Mouse (Mus musculus): Measurements from ENCODE around the gene Patj. TPM values are rescaled to one million over a fixed set of nuclear protein-coding genes. Genes with fewer than 3 reads are reported as not detected.
A peak's percentile ranks its signal among the peaks of the same experiment; 100 is the strongest.

The Patj gene
- polyA plus RNA-seq, 1 experiment: 22.3 TPM

- Histone ChIP-seq H3K36me3 (ENCODE audit: control insufficient read depth, insufficient read depth) (no peaks in the 10 kb centered on the region), H3K4me3 (no peak overlapping the region), H3K27me3 (ENCODE audit: control insufficient read depth, insufficient read depth, insufficient read length) (no peaks in the 10 kb centered on the region), H3K4me2 (ENCODE audit: low read depth) (no peak overlapping the region), H3ac (ENCODE audit: control insufficient read depth, insufficient read length) (no peak overlapping the region), H3K79me2 (ENCODE audit: control insufficient read depth, insufficient read depth) (no peaks in the 10 kb centered on the region)
- TF ChIP-seq MYOG (IDR thresholded peaks at IDR 0.05; ENCODE audit: control insufficient read depth in 1 of 3, insufficient read depth in 1 of 3, insufficient read length in 2 of 3, low read depth in 2 of 3): no peak
- no peak for TF ChIP-seq USF1 (IDR thresholded peaks at IDR 0.05; ENCODE audit: low read depth)
- no peak for TF ChIP-seq POLR2AphosphoS2 (IDR thresholded peaks at IDR 0.05; ENCODE audit: insufficient read length, low read depth)
- TF ChIP-seq TCF12 (IDR thresholded peaks at IDR 0.05; ENCODE audit: insufficient read depth, poor library complexity, severe bottlenecking): no peak
- no peak for TF ChIP-seq TCF3 (IDR thresholded peaks at IDR 0.05; ENCODE audit: insufficient read length, low read depth)
- TF ChIP-seq MYOD1 (IDR thresholded peaks at IDR 0.05; ENCODE audit: control insufficient read depth in 1 of 3, insufficient read length in 2 of 3, low read depth in 2 of 3): no peak
- no peak for TF ChIP-seq CEBPB (IDR thresholded peaks at IDR 0.05; ENCODE audit: insufficient read depth, poor library complexity, severe bottlenecking)
- no peak for TF ChIP-seq REST (IDR thresholded peaks at IDR 0.05; ENCODE audit: insufficient read depth, insufficient read length)
- TF ChIP-seq POLR2A (IDR thresholded peaks at IDR 0.05; ENCODE audit: insufficient read length, low read depth): no peak
Observed at GRCm38 (mm10) chr4:98610501-98610900, 214.9 kb downstream of the Patj start.

DNA sequence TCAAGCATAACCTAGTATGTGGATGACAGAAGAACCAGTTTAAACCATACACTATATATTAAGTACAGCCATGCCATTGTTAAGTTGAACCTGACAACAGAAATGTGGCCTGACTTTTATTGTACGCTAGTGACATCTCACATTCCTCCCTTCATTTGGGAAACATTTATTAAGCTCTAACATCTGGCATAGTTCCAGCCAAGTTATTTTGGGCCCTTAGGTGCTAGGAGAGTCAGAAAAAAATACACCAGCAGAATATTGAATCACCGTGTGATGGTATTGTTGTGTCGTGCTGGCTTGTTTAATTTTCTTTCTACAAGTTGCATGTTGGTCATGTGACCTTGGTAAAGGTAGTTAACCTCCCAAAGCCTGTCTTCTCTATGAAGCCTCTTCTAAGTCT is 218.8 kb downstream of the Patj start:
- TF ChIP-seq MYOD1 (IDR thresholded peaks at IDR 0.05; ENCODE audit: control insufficient read depth in 1 of 3, insufficient read length in 2 of 3, low read depth in 2 of 3): no peak
- no peak for TF ChIP-seq CEBPB (IDR thresholded peaks at IDR 0.05; ENCODE audit: insufficient read depth, poor library complexity, severe bottlenecking)
- TF ChIP-seq TCF12 (IDR thresholded peaks at IDR 0.05; ENCODE audit: insufficient read depth, poor library complexity, severe bottlenecking): no peak
- TF ChIP-seq REST (IDR thresholded peaks at IDR 0.05; ENCODE audit: insufficient read depth, insufficient read length): no peak
- no peak for TF ChIP-seq E2F4 (IDR thresholded peaks at IDR 0.05; ENCODE audit: insufficient read depth)
- no peak for TF ChIP-seq MAX (IDR thresholded peaks at IDR 0.05; ENCODE audit: low read depth)
- no peak for TF ChIP-seq POLR2A (IDR thresholded peaks at IDR 0.05; ENCODE audit: insufficient read length, low read depth)
- TF ChIP-seq TCF3 (IDR thresholded peaks at IDR 0.05; ENCODE audit: insufficient read length, low read depth): no peak
- TF ChIP-seq POLR2AphosphoS2 (IDR thresholded peaks at IDR 0.05; ENCODE audit: insufficient read length, low read depth): no peak
- TF ChIP-seq USF1 (IDR thresholded peaks at IDR 0.05; ENCODE audit: low read depth): no peak
- no peak for TF ChIP-seq SRF (IDR thresholded peaks at IDR 0.05; ENCODE audit: control insufficient read depth, insufficient read length, low read depth)
- TF ChIP-seq MYOG (IDR thresholded peaks at IDR 0.05; ENCODE audit: control insufficient read depth in 1 of 3, insufficient read depth in 1 of 3, insufficient read length in 2 of 3, low read depth in 2 of 3): no peak
- H3K36me3 ChIP-seq (ENCODE audit: control insufficient read depth, insufficient read depth): no peaks in the 10 kb centered on the region

GRCm38 (mm10) chr4:98619199-98619598 is 223.6 kb downstream of the Patj start:
- Histone ChIP-seq H3K4me3 (no peak overlapping the region), H3K36me3 (ENCODE audit: control insufficient read depth, insufficient read depth) (no peaks in the 10 kb centered on the region), H3K27me3 (ENCODE audit: control insufficient read depth, insufficient read depth, insufficient read length) (no peaks in the 10 kb centered on the region), H3ac (ENCODE audit: control insufficient read depth, insufficient read length) (no peak overlapping the region), H3K4me2 (ENCODE audit: low read depth) (no peak overlapping the region), H3K79me2 (ENCODE audit: control insufficient read depth, insufficient read depth) (no peaks in the 10 kb centered on the region)
- TF ChIP-seq TCF12 (IDR thresholded peaks at IDR 0.05; ENCODE audit: insufficient read depth, poor library complexity, severe bottlenecking) (no peak), SRF (IDR thresholded peaks at IDR 0.05; ENCODE audit: control insufficient read depth, insufficient read length, low read depth) (no peak), MYOD1 (IDR thresholded peaks at IDR 0.05; ENCODE audit: control insufficient read depth in 1 of 3, insufficient read length in 2 of 3, low read depth in 2 of 3) (no peak), E2F4 (IDR thresholded peaks at IDR 0.05; ENCODE audit: insufficient read depth) (no peak), MAX (IDR thresholded peaks at IDR 0.05; ENCODE audit: low read depth) (no peak), POLR2AphosphoS2 (IDR thresholded peaks at IDR 0.05; ENCODE audit: insufficient read length, low read depth) (no peak), TCF3 (IDR thresholded peaks at IDR 0.05; ENCODE audit: insufficient read length, low read depth) (no peak), CEBPB (IDR thresholded peaks at IDR 0.05; ENCODE audit: insufficient read depth, poor library complexity, severe bottlenecking) (no peak), REST (IDR thresholded peaks at IDR 0.05; ENCODE audit: insufficient read depth, insufficient read length) (no peak), POLR2A (IDR thresholded peaks at IDR 0.05; ENCODE audit: insufficient read length, low read depth) (no peak), MYOG (IDR thresholded peaks at IDR 0.05; ENCODE audit: control insufficient read depth in 1 of 3, insufficient read depth in 1 of 3, insufficient read length in 2 of 3, low read depth in 2 of 3) (no peak), USF1 (IDR thresholded peaks at IDR 0.05; ENCODE audit: low read depth) (no peak)

More for the DNA sequence above, 218.8 kb downstream of the Patj start:
- Histone ChIP-seq H3K79me2 (ENCODE audit: control insufficient read depth, insufficient read depth) (no peaks in the 10 kb centered on the region), H3K4me3 (no peak overlapping the region), H3K27me3 (ENCODE audit: control insufficient read depth, insufficient read depth, insufficient read length) (no peaks in the 10 kb centered on the region), H3K4me2 (ENCODE audit: low read depth) (no peak overlapping the region), H3ac (ENCODE audit: control insufficient read depth, insufficient read length) (no peak overlapping the region)

- H3K79me2 ChIP-seq (ENCODE audit: control insufficient read depth, insufficient read depth): no peaks in the 10 kb centered on the region
- H3K4me2 ChIP-seq (ENCODE audit: low read depth): no peak overlapping the region
- TF ChIP-seq MYOD1 (IDR thresholded peaks at IDR 0.05; ENCODE audit: control insufficient read depth in 1 of 3, insufficient read length in 2 of 3, low read depth in 2 of 3) (peak in 2 of 3 experiments; percentile 34 to 41), POLR2A (IDR thresholded peaks at IDR 0.05; ENCODE audit: insufficient read length, low read depth) (no peak), E2F4 (IDR thresholded peaks at IDR 0.05; ENCODE audit: insufficient read depth) (no peak), MAX (IDR thresholded peaks at IDR 0.05; ENCODE audit: low read depth) (no peak), SRF (IDR thresholded peaks at IDR 0.05; ENCODE audit: control insufficient read depth, insufficient read length, low read depth) (no peak), MYOG (IDR thresholded peaks at IDR 0.05; ENCODE audit: control insufficient read depth in 1 of 3, insufficient read depth in 1 of 3, insufficient read length in 2 of 3, low read depth in 2 of 3) (no peak), TCF3 (IDR thresholded peaks at IDR 0.05; ENCODE audit: insufficient read length, low read depth) (no peak), REST (IDR thresholded peaks at IDR 0.05; ENCODE audit: insufficient read depth, insufficient read length) (no peak)
- no peaks in the 10 kb centered on the region for H3K36me3 ChIP-seq (ENCODE audit: control insufficient read depth, insufficient read depth)
- H3K4me3 ChIP-seq: no peak overlapping the region
- no peak overlapping the region for H3ac ChIP-seq (ENCODE audit: control insufficient read depth, insufficient read length)
- H3K27me3 ChIP-seq (ENCODE audit: control insufficient read depth, insufficient read depth, insufficient read length): no peaks in the 10 kb centered on the region
Observed at GRCm38 (mm10) chr4:98620986-98621784, 225.6 kb downstream of the Patj start.
